Mouse (Mus musculus): Measurements from ENCODE around the gene Gm20388.

DNA sequence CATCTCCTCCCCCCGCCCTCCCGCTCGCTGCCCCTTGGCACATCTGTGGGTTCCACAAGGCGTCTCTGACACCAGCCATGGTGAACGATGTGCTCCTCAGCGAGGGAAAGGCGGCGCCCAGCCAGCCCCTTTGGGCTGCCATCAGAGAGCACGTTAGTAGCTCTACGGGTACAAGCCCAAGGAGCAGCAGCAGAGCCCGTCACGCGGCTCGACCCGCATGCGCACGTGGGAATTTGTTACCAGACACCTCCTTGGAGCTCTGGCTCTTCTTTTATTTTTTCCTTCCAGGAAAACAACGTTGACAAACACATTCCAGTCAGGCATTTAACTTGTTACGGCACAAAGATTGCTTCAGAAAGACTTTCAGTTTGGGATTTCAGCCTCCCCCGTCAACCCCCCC is 1765.1 kb downstream of the Gm20388 start:
- TF ChIP-seq CTCF (IDR thresholded peaks at IDR 0.05; ENCODE audit: extremely low read depth, insufficient read depth, low read length), result no peak
- TF ChIP-seq POLR2A (IDR thresholded peaks at IDR 0.05; ENCODE audit: extremely low read depth, insufficient read depth, low read length), result no peak

Data from cortical plate, adult 2 months (tissue).